Mouse (Mus musculus) kidney, adult 2 months (tissue): ENCODE results near the gene Dhodh. TPM values are rescaled to one million over a fixed set of nuclear protein-coding genes. Genes with fewer than 3 reads are reported as not detected.

Experiments used
- DNase-seq: peaks from one replicate; pipeline ENCODE4 v3.0.0; 2021
- H3K27ac ChIP-seq: fragments of 200-500 bp; 2 replicates; pipeline ENCODE4 v1.5.1; 2012; ENCODE audit warnings: low read depth, low read length, control low read depth, inconsistent platforms; ENCODE audit not compliant: insufficient read depth
- H3K27me3 ChIP-seq: fragments of 200-500 bp; replicated peaks from 2 replicates; pipeline ENCODE4 v1.6.1; 2012; ENCODE audit warnings: mild to moderate bottlenecking, moderate library complexity, low read length, inconsistent platforms; ENCODE audit not compliant: control insufficient read depth, insufficient read depth
- H3K36me3 ChIP-seq: fragments of 200-500 bp; 2 replicates; pipeline ENCODE4 v1.6.1; 2012; ENCODE audit warnings: mild to moderate bottlenecking, moderate library complexity, low read length, inconsistent platforms; ENCODE audit not compliant: control insufficient read depth, insufficient read depth
- H3K4me1 ChIP-seq: fragments of 200-500 bp; 2 replicates; pipeline ENCODE4 v1.6.1; 2011; ENCODE audit warnings: low read length; ENCODE audit not compliant: control insufficient read depth, insufficient read depth
- H3K4me3 ChIP-seq: fragments of 200-500 bp; 2 replicates; pipeline ENCODE4 v1.5.1; 2011; ENCODE audit warnings: mild to moderate bottlenecking, low read depth, low read length, control low read depth; ENCODE audit not compliant: insufficient read depth
- CTCF ChIP-seq: fragments of 200-500 bp; conservative IDR thresholded peaks from 2 replicates; pipeline ENCODE4 v1.5.1; 2011; ENCODE audit warnings: low read depth, mild to moderate bottlenecking, control low read depth, low read length, moderate library complexity, mixed read lengths; ENCODE audit not compliant: insufficient read depth, insufficient read length
- POLR2A ChIP-seq: fragments of 200-500 bp; IDR thresholded peaks from one replicate; pipeline ENCODE4 v1.6.1; 2011; ENCODE audit warnings: low read depth, low read length, control low read depth
- WGBS: fragments of 180-500 bp; shearing (Covaris S2); methylation state at CpG from one replicate; pipeline ENCODE4 v1.1.7; 2018; 5-methylcytosine and 5-hydroxymethylcytosine counted together
- polyA plus RNA-seq: library from polyadenylated mRNA; depleted of rRNA; stranded (reverse); fragments of >200 nt; gene quantifications from 2 replicates; pipeline ENCODE4 v1.2.3, GENCODE M21; 2012

Gene Dhodh
- polyA plus RNA-seq, 1 experiment, result 18.2 TPM

GRCm38 (mm10) chr8:109607650-109608049, 823 bp downstream of the Dhodh start:
- Histone ChIP-seq H3K4me3 (peak overlapping the region; percentile 67), H3K27ac (no peak overlapping the region), H3K36me3 (no peaks in the 10 kb centered on the region), H3K27me3 (no peaks in the 10 kb centered on the region), H3K4me1 (peaks cover 4% of the 10 kb centered on the region; the same call in 1 of the 2 replicates)
- 5% methylated on average over 12 of the region's 12 CpGs for WGBS
- no peak for DNase-seq
- no peak for TF ChIP-seq CTCF
- TF ChIP-seq POLR2A, result no peak

DNA sequence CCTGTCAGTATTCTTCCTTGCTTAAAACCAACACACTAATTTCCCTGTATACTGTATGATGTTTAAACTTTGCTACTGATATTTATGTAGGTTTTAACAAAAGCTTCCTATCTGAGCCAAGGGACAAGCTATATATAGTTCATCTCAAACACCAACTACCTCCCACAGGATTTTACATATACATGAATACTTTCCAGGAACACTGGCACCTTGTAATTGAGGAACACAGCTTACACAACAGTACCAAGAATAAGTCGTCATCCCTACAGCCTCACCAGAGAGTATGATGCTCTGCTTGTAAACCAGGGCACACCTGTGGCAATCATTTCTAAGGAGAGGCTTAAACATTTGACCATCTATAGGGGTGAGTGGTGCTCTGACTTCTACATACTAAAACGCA, 1.7 kb downstream of the Dhodh start:
- DNase-seq, result no peak
- H3K27me3 ChIP-seq, result no peaks in the 10 kb centered on the region
- peaks cover 4% of the 10 kb centered on the region; the same call in 1 of the 2 replicates for H3K4me1 ChIP-seq
- TF ChIP-seq POLR2A (no peak), CTCF (no peak)
- WGBS, result 82% methylated on average over 2 of the region's 2 CpGs
- H3K27ac ChIP-seq, result no peak overlapping the region
- no peaks in the 10 kb centered on the region for H3K36me3 ChIP-seq
- no peak overlapping the region for H3K4me3 ChIP-seq

- no peak overlapping the region for H3K27ac ChIP-seq
- no peak overlapping the region for H3K4me3 ChIP-seq
- H3K27me3 ChIP-seq, result no peaks in the 10 kb centered on the region
- peaks cover 3% of the 10 kb centered on the region; the same call in 1 of the 2 replicates for H3K36me3 ChIP-seq
- TF ChIP-seq POLR2A (no peak), CTCF (peak; percentile 92)
- 46% methylated on average over 8 of the region's 8 CpGs for WGBS
- no peaks in the 10 kb centered on the region for H3K4me1 ChIP-seq
- peak; percentile 48 for DNase-seq
Measured at GRCm38 (mm10) chr8:109595854-109596253, 12.6 kb downstream of the Dhodh start.

DNA sequence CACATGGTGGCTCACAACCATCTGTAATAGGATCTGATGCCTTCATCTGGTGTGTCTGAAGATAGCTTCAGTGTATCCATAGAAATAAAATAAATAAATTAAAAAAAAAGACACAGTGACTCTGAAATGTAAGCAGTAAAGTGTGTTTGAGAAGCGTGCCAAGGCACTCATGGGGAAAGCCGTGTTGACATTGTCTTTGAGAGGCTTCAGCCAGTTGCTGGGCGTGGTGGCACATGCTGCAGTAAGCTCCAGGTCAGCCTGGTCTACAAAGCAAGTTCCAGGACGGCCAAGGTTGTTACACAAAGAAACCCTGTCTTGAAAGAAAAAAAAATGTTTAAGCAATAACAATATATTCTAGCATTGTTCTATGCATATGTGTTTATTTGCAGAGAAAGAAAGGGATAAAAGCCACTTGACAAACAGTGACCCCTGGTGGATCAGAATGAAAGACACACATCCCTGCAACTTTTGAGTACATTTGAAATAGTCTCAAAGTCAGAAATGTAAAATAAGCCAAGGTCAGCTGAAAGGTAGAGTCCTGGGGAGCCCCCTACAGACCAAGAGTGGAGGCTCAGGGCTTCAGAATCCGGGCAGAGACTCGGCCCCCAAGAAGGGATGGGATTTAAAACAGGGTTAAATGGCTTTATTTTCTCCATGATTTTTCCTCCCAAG, 15.2 kb downstream of the Dhodh start:
- Histone ChIP-seq H3K4me3 (no peak overlapping the region), H3K27ac (no peak overlapping the region), H3K27me3 (no peaks in the 10 kb centered on the region), H3K4me1 (no peaks in the 10 kb centered on the region), H3K36me3 (peaks cover 3% of the 10 kb centered on the region; the same call in 1 of the 2 replicates)
- TF ChIP-seq CTCF (0 out of 2 replicates have a peak, but pooled peaks have one; percentile 18), POLR2A (no peak)
- DNase-seq, result peak; percentile 37
- 72% methylated on average over 6 of the region's 6 CpGs for WGBS

GRCm38 (mm10) chr8:109592164-109592563, 16.3 kb downstream of the Dhodh start:
- Histone ChIP-seq H3K36me3 (peaks cover 3% of the 10 kb centered on the region; the same call in 1 of the 2 replicates), H3K4me1 (0 out of 2 replicates have a peak, but pooled peaks cover 1% of the 10 kb centered on the region), H3K27ac (no peak overlapping the region), H3K27me3 (no peaks in the 10 kb centered on the region), H3K4me3 (no peak overlapping the region)
- TF ChIP-seq POLR2A (no peak), CTCF (no peak)
- WGBS, result 92% methylated on average over 5 of the region's 5 CpGs
- DNase-seq, result no peak

GRCm38 (mm10) chr8:109591367-109591766, 17.1 kb downstream of the Dhodh start:
- 92% methylated on average over 3 of the region's 3 CpGs for WGBS
- 0 out of 2 replicates have a peak, but pooled peaks cover 2% of the 10 kb centered on the region for H3K4me1 ChIP-seq

GRCm38 (mm10) chr8:109590901-109591300, 17.6 kb downstream of the Dhodh start:
- no peak for TF ChIP-seq POLR2A
- no peak for TF ChIP-seq CTCF
- Histone ChIP-seq H3K27me3 (no peaks in the 10 kb centered on the region), H3K36me3 (peaks cover 3% of the 10 kb centered on the region; the same call in 1 of the 2 replicates), H3K4me1 (0 out of 2 replicates have a peak, but pooled peaks cover 2% of the 10 kb centered on the region), H3K27ac (no peak overlapping the region), H3K4me3 (no peak overlapping the region)
- WGBS, result 86% methylated on average over 9 of the region's 9 CpGs
- DNase-seq, result no peak

More at GRCm38 (mm10) chr8:109591367-109591766, 17.1 kb downstream of the Dhodh start:
- no peak for DNase-seq
- TF ChIP-seq POLR2A, result no peak
- Histone ChIP-seq H3K27ac (no peak overlapping the region), H3K4me3 (no peak overlapping the region), H3K27me3 (no peaks in the 10 kb centered on the region), H3K36me3 (peaks cover 3% of the 10 kb centered on the region; the same call in 1 of the 2 replicates)
